Mouse (Mus musculus) kidney, adult 18-20 months (tissue): ENCODE measurements around the gene Hectd4.
A peak's percentile ranks its signal among the peaks of the same experiment; 100 is the strongest.
"Not testable (repeated sequence)": the region's sequence is repeated elsewhere in the genome, so short reads cannot be mapped to it uniquely, and the experiment has no call there.

ENCODE experiments used
- DNase-seq: peaks from one replicate; pipeline ENCODE4 v3.0.0; 2021

The Hectd4 gene

GRCm38 (mm10) chr5:121206984-121207383 lies 13.0 kb upstream of the Hectd4 start:
- DNase-seq: no peak

- DNase-seq: no peak
Observed at GRCm38 (mm10) chr5:121209755-121210600, 10.0 kb upstream of the Hectd4 start.

DNA sequence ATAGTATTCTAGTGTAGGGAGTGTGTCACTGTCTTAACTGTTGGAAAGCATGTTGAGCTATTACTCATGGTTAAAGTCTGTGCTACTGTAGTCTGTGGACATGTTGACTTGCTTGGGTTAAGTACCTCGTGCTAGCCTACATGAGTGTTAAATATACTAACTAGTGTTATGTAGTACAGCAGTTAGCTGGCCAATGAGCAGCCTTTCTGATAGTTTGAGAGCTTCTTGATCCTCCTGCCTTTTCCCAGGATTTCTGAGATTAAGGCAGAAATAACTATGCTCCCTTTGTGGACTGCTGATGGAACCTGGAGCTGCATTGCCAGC lies 9.5 kb upstream of the Hectd4 start:
- no peak for DNase-seq

DNA sequence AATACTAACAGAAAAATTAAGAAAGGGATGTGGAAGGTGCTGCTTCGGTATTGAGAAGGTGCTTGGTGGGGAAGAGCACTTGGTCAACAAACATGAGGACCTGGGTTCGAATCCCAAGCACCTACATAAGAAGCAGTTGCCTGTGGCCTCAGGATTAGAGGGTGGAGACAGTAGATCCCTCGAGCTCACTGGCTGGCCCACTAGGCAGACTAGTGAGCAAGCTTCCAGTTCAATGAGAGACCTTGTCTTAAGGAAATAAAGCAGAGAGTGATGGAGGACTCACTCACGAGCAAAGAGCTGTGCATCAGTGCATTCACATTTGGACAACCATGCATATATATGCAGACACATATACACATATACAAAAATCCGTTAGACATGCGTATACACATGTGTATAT lies 7.9 kb upstream of the Hectd4 start:
- no peak for DNase-seq

DNA sequence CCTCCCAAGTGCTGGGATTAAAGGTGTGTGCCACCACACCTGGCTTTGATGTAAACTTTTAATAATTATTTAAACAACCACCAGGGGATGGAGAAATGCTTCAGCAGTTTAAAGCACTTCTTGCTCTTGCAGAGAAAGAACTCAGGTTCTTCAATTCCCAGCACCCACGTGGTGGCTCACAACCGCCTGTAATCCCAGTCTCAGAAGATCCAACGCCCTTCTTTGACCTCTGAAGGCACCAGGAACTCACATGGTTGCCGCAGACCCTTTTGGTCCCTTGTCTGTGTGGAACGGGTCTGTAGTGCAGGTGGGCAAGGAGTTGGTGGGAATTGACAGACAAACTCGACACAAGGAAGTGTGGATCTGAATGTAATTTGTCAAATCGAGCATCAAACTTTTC lies 5.3 kb upstream of the Hectd4 start:
- no peak for DNase-seq

GRCm38 (mm10) chr5:121215380-121216125 lies 4.5 kb upstream of the Hectd4 start:
- DNase-seq: peak; percentile 79

DNA sequence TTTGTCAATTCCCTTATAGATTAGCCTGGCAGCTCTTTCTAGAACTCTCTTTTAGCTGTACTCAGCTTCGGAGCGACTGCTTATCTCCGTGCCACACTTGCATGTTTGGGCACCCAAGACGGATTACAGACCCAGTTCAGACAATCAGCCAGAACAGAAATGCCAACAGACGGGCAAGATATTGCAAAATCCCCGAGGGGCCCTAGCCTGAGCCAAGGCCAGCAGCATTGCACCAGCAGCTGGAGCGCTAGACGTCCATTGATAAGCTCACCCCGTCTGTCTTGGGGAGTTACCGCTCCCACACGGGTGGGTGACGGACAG lies 3.9 kb upstream of the Hectd4 start:
- DNase-seq: no peak

DNA sequence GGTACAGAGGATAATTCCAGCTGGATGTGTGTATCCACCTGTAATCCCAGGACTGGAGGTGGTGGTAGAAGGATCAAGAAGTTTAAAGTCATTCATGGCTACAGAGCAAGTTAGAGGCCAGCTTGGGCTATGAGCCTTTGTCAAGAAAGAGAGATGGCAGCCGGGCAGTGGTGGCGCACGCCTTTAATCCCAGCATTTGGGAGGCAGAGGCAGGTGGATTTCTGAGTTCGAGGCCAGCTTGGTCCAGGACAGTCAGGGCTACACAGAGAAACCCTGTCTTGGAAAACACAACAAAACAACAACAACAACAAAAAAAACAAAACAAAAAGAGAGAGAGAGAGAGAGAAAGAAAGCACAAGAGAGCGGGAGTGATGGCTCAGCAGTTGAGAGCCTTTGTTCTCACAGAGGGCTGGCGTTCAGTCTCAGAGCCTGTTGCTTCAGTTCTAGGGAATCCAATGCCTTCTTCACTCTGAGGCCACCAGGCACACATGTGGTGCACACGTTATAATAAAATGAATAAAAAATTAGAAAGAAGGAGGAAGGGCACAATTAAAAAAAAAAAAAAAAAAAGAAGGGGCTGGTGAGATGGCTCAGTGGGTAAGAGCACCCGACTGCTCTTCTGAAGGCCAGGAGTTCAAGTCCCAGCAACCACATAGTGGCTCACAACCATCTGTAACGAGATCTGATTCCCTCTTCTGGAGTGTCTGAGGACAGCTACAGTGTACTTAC lies 3.3 kb upstream of the Hectd4 start:
- DNase-seq: not testable (repeated sequence)

- DNase-seq: no peak
Observed at GRCm38 (mm10) chr5:121217313-121217634, 2.7 kb upstream of the Hectd4 start.

DNA sequence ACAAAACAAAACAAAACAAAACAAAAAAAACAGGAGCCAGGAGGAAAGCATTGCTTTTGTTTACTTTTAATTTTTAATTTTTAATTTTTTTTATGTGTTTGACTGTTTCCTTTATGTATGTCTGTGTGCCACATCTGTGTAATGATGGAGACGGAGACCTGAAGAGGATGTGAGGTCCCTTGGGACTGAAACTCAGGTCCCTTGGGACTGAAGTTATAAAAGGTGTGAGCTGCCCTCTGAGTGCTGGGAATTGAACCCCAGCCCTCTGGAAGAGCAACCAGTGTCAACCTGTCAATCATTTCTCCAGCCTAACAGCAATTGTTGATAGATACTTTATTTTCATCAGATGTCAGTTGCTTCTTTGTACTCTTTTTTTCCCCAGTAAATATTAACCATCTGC lies 829 bp upstream of the Hectd4 start:
- no peak for DNase-seq

- no peak for DNase-seq
Observed at GRCm38 (mm10) chr5:121220732-121221301, 798 bp downstream of the Hectd4 start.

DNA sequence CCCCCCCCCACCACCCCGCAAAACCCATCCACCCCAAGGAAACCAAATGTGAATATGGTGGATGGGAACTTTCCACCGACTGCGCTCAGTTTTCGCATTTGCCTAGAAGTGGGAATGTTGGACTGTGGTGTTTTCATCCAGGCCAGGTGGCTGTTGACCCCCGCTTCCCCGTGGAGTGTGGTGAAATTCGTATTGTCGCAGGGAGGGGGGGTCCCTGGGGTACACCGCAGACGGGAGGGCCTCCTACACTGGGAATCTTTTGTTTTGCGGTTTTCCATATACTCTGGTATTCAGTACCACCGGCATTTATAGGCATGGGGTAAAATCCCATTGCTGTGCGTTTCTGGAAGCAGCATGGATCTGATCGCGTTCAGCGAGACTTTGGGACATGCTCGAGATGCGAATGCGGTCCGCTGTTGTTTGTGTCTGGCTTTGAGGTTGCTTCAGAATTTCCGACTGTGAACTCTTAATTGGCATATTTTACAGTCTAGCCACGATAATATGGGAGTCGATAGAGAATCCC lies 1.4 kb downstream of the Hectd4 start:
- no peak for DNase-seq

GRCm38 (mm10) chr5:121224020-121224419 lies 4.0 kb downstream of the Hectd4 start:
- not testable (repeated sequence) for DNase-seq

DNA sequence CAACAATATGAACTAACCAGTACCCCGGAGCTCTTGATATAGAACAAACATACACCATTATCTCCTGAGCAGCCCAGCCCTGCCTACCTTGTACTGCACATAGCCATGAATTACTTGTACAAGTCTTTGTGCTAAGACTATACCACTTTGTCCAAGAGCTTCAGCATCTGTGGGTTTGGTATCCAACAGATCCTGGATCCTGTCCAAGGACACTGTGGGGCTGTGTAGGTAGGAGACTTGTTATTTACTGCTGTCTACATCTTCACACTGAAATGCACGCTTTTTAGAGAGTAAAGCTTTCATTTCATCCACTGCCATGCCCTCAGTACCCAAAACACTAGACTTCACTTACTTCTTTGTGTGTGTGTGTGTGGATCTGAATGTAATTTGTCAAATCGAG lies 4.8 kb downstream of the Hectd4 start:
- no peak for DNase-seq

GRCm38 (mm10) chr5:121225854-121226253 lies 5.8 kb downstream of the Hectd4 start:
- DNase-seq: no peak

DNA sequence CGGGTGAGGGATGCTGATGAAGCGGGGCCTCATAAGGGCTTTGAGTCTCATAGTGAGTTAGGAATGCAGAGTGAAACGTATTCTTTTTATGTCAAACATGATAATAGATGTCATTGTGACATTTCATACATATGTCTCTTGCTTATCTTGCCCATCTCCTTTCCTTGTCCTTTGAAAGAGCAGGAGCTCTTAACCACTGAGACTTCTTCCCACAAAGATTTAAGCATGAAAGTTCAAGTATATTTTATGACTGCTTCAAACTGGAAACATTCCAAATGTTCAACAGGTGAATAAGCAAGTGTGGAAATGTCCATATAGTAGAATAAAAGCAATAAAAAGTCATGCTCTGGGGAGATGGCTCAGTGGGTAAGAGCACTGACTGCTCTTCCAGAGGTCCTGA lies 6.4 kb downstream of the Hectd4 start:
- DNase-seq: no peak

- DNase-seq: no peak
Observed at GRCm38 (mm10) chr5:121226845-121227244, 6.8 kb downstream of the Hectd4 start.

DNA sequence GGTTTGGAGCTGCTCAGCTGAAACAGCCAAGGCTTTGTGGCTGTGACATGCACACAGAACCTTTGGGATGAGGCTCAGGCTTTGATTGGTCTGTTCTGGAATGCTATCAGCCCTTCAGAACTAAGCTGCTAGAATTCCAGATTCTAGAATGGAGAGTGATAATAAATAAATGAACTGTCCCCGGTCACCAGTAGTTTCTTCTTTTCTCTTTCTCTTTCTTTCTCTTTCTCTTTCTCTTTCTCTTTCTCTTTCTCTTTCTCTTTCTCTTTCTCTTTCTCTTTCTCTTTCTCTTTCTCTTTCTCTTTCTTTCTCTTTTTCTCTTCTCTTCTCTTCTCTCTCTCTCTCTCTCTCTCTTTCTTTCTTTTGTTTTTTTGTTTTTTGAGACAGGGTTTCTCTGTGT lies 7.3 kb downstream of the Hectd4 start:
- DNase-seq: not testable (repeated sequence)

DNA sequence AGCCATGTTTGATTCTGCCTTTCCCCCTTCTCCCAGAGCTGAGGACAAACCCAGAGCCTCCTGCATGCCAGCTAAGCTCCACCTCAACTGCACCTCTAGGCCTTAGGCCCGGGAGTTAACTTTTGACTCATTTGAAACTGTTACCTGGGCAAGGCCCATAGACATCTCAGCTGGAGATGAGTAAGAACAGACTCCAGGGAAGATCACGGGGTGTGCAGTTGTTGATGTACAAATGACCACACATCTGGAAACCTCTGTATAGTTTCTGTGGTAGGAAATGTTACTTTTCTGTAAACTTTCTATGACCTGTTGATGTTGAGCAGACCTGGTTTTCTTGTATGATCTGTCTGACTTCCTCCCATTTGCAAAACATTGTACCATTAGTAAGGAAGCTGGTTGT lies 9.2 kb downstream of the Hectd4 start:
- no peak for DNase-seq

- DNase-seq: no peak
Observed at GRCm38 (mm10) chr5:121230811-121231210, 10.8 kb downstream of the Hectd4 start.

GRCm38 (mm10) chr5:121232789-121233188 lies 12.8 kb downstream of the Hectd4 start:
- DNase-seq: no peak

- DNase-seq: no peak
Observed at GRCm38 (mm10) chr5:121233726-121234125, 13.7 kb downstream of the Hectd4 start.

- DNase-seq: no peak
Observed at GRCm38 (mm10) chr5:121236171-121236570, 16.2 kb downstream of the Hectd4 start.

GRCm38 (mm10) chr5:121238208-121238607 lies 18.2 kb downstream of the Hectd4 start:
- no peak for DNase-seq
